Mouse (Mus musculus) hindbrain, postnatal 0 days (tissue): ENCODE measurements at regions not wholly inside any gene's neighbourhood (a gene's known extent, or its start where the extent isn't known, plus 50 kb on each side); places are given as distances from the start of the nearest gene placed in this dataset.

Experiments
- ATAC-seq: fragments of 200-750 bp; cut with Nextera tagmentation; 2 replicates; pipeline ENCODE4 v1.8.0; 2017; ENCODE audit warnings: mild to moderate bottlenecking, moderate TSS enrichment, moderate library complexity
- DNase-seq: peaks from one replicate; pipeline ENCODE4 v3.0.0-alpha.2; 2015; ENCODE audit warnings: low spot score
- H3K27ac ChIP-seq: fragments of 300-500 bp; sonication (generic); 2 replicates; pipeline ENCODE4 v1.5.1; 2014; ENCODE audit warnings: mild to moderate bottlenecking
- H3K27me3 ChIP-seq: fragments of 300-500 bp; sonication (generic); 2 replicates; pipeline ENCODE4 v1.6.1; 2014; ENCODE audit warnings: low read length, mixed read lengths; ENCODE audit not compliant: insufficient read depth
- H3K36me3 ChIP-seq: fragments of 300-500 bp; sonication (generic); 2 replicates; pipeline ENCODE4 v1.6.1; 2014; ENCODE audit warnings: low read length, mixed read lengths; ENCODE audit not compliant: insufficient read depth
- H3K4me1 ChIP-seq: fragments of 300-500 bp; sonication (generic); 2 replicates; pipeline ENCODE4 v1.6.1; 2014; ENCODE audit warnings: antibody characterized with exemption, low read length, mixed read lengths; ENCODE audit not compliant: insufficient read depth
- H3K4me2 ChIP-seq: fragments of 300-500 bp; sonication (generic); 2 replicates; pipeline ENCODE4 v1.6.1; 2014; ENCODE audit warnings: low read depth, mild to moderate bottlenecking, low read length, moderate library complexity, mixed read lengths
- H3K4me3 ChIP-seq: fragments of 300-500 bp; sonication (generic); 2 replicates; pipeline ENCODE4 v1.5.1; 2014; ENCODE audit warnings: low read length
- H3K9ac ChIP-seq: fragments of 300-500 bp; sonication (generic); replicated peaks from 2 replicates; pipeline ENCODE4 v1.6.1; 2014; ENCODE audit warnings: mild to moderate bottlenecking, low read length, moderate library complexity, mixed read lengths
- H3K9me3 ChIP-seq: fragments of 300-500 bp; sonication (generic); 2 replicates; pipeline ENCODE4 v1.6.1; 2016; ENCODE audit warnings: low read length, mixed read lengths
- CTCF ChIP-seq: IDR thresholded peaks from 2 replicates; pipeline ENCODE4 v1.5.1; 2016; ENCODE audit warnings: antibody characterized with exemption, control low read depth, low read depth
- WGBS: fragments of 180-500 bp; shearing (Covaris S2); extraction: QIAGEN DNeasy Blood & Tissue Kit; methylation state at CpG from one replicate; pipeline ENCODE4 v1.1.7; 2014; 5-methylcytosine and 5-hydroxymethylcytosine counted together

GRCm38 (mm10) chr4:84198176-84198575 is 476.9 kb downstream of the Bnc2 start:
- DNase-seq (no peak), ATAC-seq (no peak)
- H3K27me3 ChIP-seq = no peaks in the 10 kb centered on the region
- no peaks in the 10 kb centered on the region for H3K9me3 ChIP-seq
- no peak overlapping the region for H3K4me2 ChIP-seq
- H3K36me3 ChIP-seq = no peaks in the 10 kb centered on the region
- 0 out of 2 replicates have a peak, but pooled peaks cover 10% of the 10 kb centered on the region for H3K4me1 ChIP-seq
- 98% methylated on average over 4 of the region's 4 CpGs for WGBS
- no peak overlapping the region for H3K27ac ChIP-seq
- no peak overlapping the region for H3K9ac ChIP-seq
- no peak for TF ChIP-seq CTCF
- no peak overlapping the region for H3K4me3 ChIP-seq

GRCm38 (mm10) chr4:84199181-84199656 is 475.9 kb downstream of the Bnc2 start:
- H3K4me2 ChIP-seq = no peak overlapping the region
- DNase-seq (peak; percentile 51), ATAC-seq (peak; percentile 81)
- no peak overlapping the region for H3K9ac ChIP-seq
- H3K36me3 ChIP-seq = no peaks in the 10 kb centered on the region
- no peaks in the 10 kb centered on the region for H3K27me3 ChIP-seq
- no peak overlapping the region for H3K27ac ChIP-seq
- no peak for TF ChIP-seq CTCF
- H3K9me3 ChIP-seq = no peaks in the 10 kb centered on the region
- 0 out of 2 replicates have a peak, but pooled peaks cover 10% of the 10 kb centered on the region for H3K4me1 ChIP-seq
- WGBS = 25% methylated on average over 9 of the region's 9 CpGs
- H3K4me3 ChIP-seq = no peak overlapping the region

GRCm38 (mm10) chr4:84201001-84201400 is 474.1 kb downstream of the Bnc2 start:
- Histone ChIP-seq H3K36me3 (no peaks in the 10 kb centered on the region), H3K27me3 (no peaks in the 10 kb centered on the region), H3K9ac (no peak overlapping the region), H3K4me1 (0 out of 2 replicates have a peak, but pooled peaks cover 10% of the 10 kb centered on the region), H3K4me2 (no peak overlapping the region), H3K9me3 (no peaks in the 10 kb centered on the region), H3K27ac (no peak overlapping the region), H3K4me3 (no peak overlapping the region)
- no peak for DNase-seq
- no peak for ATAC-seq
- no peak for TF ChIP-seq CTCF
- 63% methylated on average over 3 of the region's 3 CpGs for WGBS

GRCm38 (mm10) chr4:84202231-84202630 is 472.8 kb downstream of the Bnc2 start:
- 12% methylated on average over 2 of the region's 2 CpGs for WGBS
- Histone ChIP-seq H3K27me3 (no peaks in the 10 kb centered on the region), H3K4me2 (no peak overlapping the region), H3K27ac (no peak overlapping the region), H3K4me1 (0 out of 2 replicates have a peak, but pooled peaks cover 10% of the 10 kb centered on the region), H3K4me3 (no peak overlapping the region), H3K36me3 (no peaks in the 10 kb centered on the region), H3K9ac (no peak overlapping the region), H3K9me3 (no peaks in the 10 kb centered on the region)
- ATAC-seq (peak; percentile 50), DNase-seq (peak; percentile 46)
- TF ChIP-seq CTCF = no peak

GRCm38 (mm10) chr4:84203680-84204079 is 471.4 kb downstream of the Bnc2 start:
- 0 out of 2 replicates have a peak, but pooled peaks cover 10% of the 10 kb centered on the region for H3K4me1 ChIP-seq
- no peaks in the 10 kb centered on the region for H3K9me3 ChIP-seq
- no peak overlapping the region for H3K4me2 ChIP-seq
- H3K9ac ChIP-seq = no peak overlapping the region
- H3K36me3 ChIP-seq = no peaks in the 10 kb centered on the region
- ATAC-seq (no peak), DNase-seq (no peak)
- WGBS = 64% methylated on average over 1 of the region's 1 CpGs
- H3K4me3 ChIP-seq = no peak overlapping the region
- TF ChIP-seq CTCF = no peak
- H3K27ac ChIP-seq = no peak overlapping the region
- H3K27me3 ChIP-seq = no peaks in the 10 kb centered on the region

GRCm38 (mm10) chr4:84204777-84205176 is 470.3 kb downstream of the Bnc2 start:
- Histone ChIP-seq H3K4me3 (no peak overlapping the region), H3K9ac (no peak overlapping the region), H3K27ac (no peak overlapping the region), H3K4me1 (0 out of 2 replicates have a peak, but pooled peaks cover 4% of the 10 kb centered on the region), H3K27me3 (no peaks in the 10 kb centered on the region), H3K9me3 (no peaks in the 10 kb centered on the region), H3K36me3 (no peaks in the 10 kb centered on the region), H3K4me2 (no peak overlapping the region)
- no peak for DNase-seq
- peak; percentile 18; the same call in 1 of the 2 replicates for TF ChIP-seq CTCF
- ATAC-seq = no peak

GRCm38 (mm10) chr4:84208175-84208574 is 466.9 kb downstream of the Bnc2 start:
- Histone ChIP-seq H3K4me3 (no peak overlapping the region), H3K4me2 (no peak overlapping the region), H3K27me3 (no peaks in the 10 kb centered on the region), H3K4me1 (no peaks in the 10 kb centered on the region), H3K27ac (no peak overlapping the region), H3K36me3 (no peaks in the 10 kb centered on the region), H3K9ac (no peak overlapping the region), H3K9me3 (no peaks in the 10 kb centered on the region)
- ATAC-seq (no peak), DNase-seq (no peak)
- 87% methylated on average over 1 of the region's 1 CpGs for WGBS
- TF ChIP-seq CTCF = no peak
